Mouse (Mus musculus) kidney, embryonic 14.5 days (tissue): ENCODE data around the gene Pyy. TPM values are rescaled to one million over a fixed set of nuclear protein-coding genes. Genes with fewer than 3 reads are reported as not detected.
A peak's percentile ranks its signal among the peaks of the same experiment; 100 is the strongest.

Experiments
- ATAC-seq: fragments of 200-750 bp; cut with Nextera tagmentation; 2 replicates; pipeline ENCODE4 v1.8.0; 2017; ENCODE audit warnings: moderate number of reproducible peaks, mild to moderate bottlenecking, moderate TSS enrichment, moderate library complexity; ENCODE audit not compliant: low FRiP score, low TSS enrichment
- H3K27ac ChIP-seq: fragments of 300-500 bp; sonication (generic); 2 replicates; pipeline ENCODE4 v1.5.1; 2014; ENCODE audit warnings: low read depth, mild to moderate bottlenecking, low read length, moderate library complexity, mixed read lengths
- H3K27me3 ChIP-seq: fragments of 300-500 bp; sonication (generic); 2 replicates; pipeline ENCODE4 v1.6.1; 2014; ENCODE audit warnings: mild to moderate bottlenecking, low read length; ENCODE audit not compliant: control insufficient read depth, insufficient read depth
- H3K36me3 ChIP-seq: fragments of 300-500 bp; sonication (generic); 2 replicates; pipeline ENCODE4 v1.6.1; 2014; ENCODE audit warnings: low read length, mixed read lengths; ENCODE audit not compliant: control insufficient read depth, insufficient read depth
- H3K4me1 ChIP-seq: fragments of 300-500 bp; sonication (generic); 2 replicates; pipeline ENCODE4 v1.6.1; 2014; ENCODE audit warnings: low read length, mixed read lengths; ENCODE audit not compliant: control insufficient read depth, insufficient read depth
- H3K4me2 ChIP-seq: fragments of 300-500 bp; sonication (generic); replicated peaks from 2 replicates; pipeline ENCODE4 v1.6.1; 2014; ENCODE audit warnings: low read depth, mild to moderate bottlenecking, low read length
- H3K4me3 ChIP-seq: fragments of 300-500 bp; sonication (generic); 2 replicates; pipeline ENCODE4 v1.5.1; 2014; ENCODE audit warnings: mild to moderate bottlenecking, low read length
- H3K9ac ChIP-seq: fragments of 300-500 bp; sonication (generic); 2 replicates; pipeline ENCODE4 v1.6.1; 2014; ENCODE audit warnings: low read depth, mild to moderate bottlenecking, low read length, moderate library complexity
- H3K9me3 ChIP-seq: fragments of 300-500 bp; sonication (generic); 2 replicates; pipeline ENCODE4 v1.6.1; 2016; ENCODE audit warnings: low read length; ENCODE audit not compliant: control insufficient read depth
- WGBS: fragments of 180-500 bp; shearing (Covaris S2); extraction: QIAGEN DNeasy Blood & Tissue Kit; methylation state at CpG from one replicate; pipeline ENCODE4 v1.1.7; 2014; 5-methylcytosine and 5-hydroxymethylcytosine counted together
- polyA plus RNA-seq: library from polyadenylated mRNA; unstranded; fragments of >200 nt; fragmentation: Nextera tagmentation; extraction: Ambion mirVana; gene quantifications from 2 replicates; pipeline ENCODE4 v1.2.1, GENCODE M21; 2014

The Pyy gene
- polyA plus RNA-seq, 1 experiment from 2014 or later: not detected

- Histone ChIP-seq H3K9me3 (no peaks in the 10 kb centered on the region), H3K9ac (no peak overlapping the region), H3K27ac (no peak overlapping the region), H3K4me2 (no peak overlapping the region), H3K4me3 (no peak overlapping the region), H3K27me3 (peaks cover 36% of the 10 kb centered on the region), H3K36me3 (no peaks in the 10 kb centered on the region), H3K4me1 (peaks cover 7% of the 10 kb centered on the region; the same call in 1 of the 2 replicates)
- WGBS: 22% methylated on average over 17 of the region's 17 CpGs
- no peak for ATAC-seq
Observed at GRCm38 (mm10) chr11:102102485-102103258, 5.0 kb downstream of the Pyy start.

- no peak within 1 kb of the TSS for H3K27ac ChIP-seq
- no peaks in the 10 kb centered on the region for H3K36me3 ChIP-seq
- peaks cover 22% of the 10 kb centered on the region for H3K27me3 ChIP-seq
- H3K4me2 ChIP-seq: no peak within 1 kb of the TSS
- 81% methylated on average over 4 of the region's 4 CpGs for WGBS
- no peaks in the 10 kb centered on the region for H3K9me3 ChIP-seq
- ATAC-seq: no peak
- H3K4me1 ChIP-seq: peaks cover 13% of the 10 kb centered on the region; the same call in 1 of the 2 replicates
- 0 out of 2 replicates have a peak within 1 kb of the TSS, but pooled peaks have one; percentile 2 for H3K9ac ChIP-seq
- H3K4me3 ChIP-seq: no peak within 1 kb of the TSS
Observed at GRCm38 (mm10) chr11:102101219-102101618, 6.4 kb downstream of the Pyy start, which contains the start of gene Ppy. Ppy (minus strand) TSS chr11:102101319.

GRCm38 (mm10) chr11:102096887-102097391, 10.7 kb downstream of the Pyy start:
- peak overlapping the region; percentile 23; the same call in 1 of the 2 replicates for H3K9ac ChIP-seq
- H3K9me3 ChIP-seq: no peaks in the 10 kb centered on the region
- peak overlapping the region; percentile 43 for H3K4me2 ChIP-seq
- peaks cover 10% of the 10 kb centered on the region; the same call in 1 of the 2 replicates for H3K4me1 ChIP-seq
- ATAC-seq: peak; percentile 88
- H3K36me3 ChIP-seq: no peaks in the 10 kb centered on the region
- 3% methylated on average over 18 of the region's 18 CpGs for WGBS
- H3K27ac ChIP-seq: peak overlapping the region; percentile 14; the same call in 1 of the 2 replicates
- peak overlapping the region; percentile 11; the same call in 1 of the 2 replicates for H3K4me3 ChIP-seq
- H3K27me3 ChIP-seq: peaks cover 3% of the 10 kb centered on the region; the same call in 1 of the 2 replicates

DNA sequence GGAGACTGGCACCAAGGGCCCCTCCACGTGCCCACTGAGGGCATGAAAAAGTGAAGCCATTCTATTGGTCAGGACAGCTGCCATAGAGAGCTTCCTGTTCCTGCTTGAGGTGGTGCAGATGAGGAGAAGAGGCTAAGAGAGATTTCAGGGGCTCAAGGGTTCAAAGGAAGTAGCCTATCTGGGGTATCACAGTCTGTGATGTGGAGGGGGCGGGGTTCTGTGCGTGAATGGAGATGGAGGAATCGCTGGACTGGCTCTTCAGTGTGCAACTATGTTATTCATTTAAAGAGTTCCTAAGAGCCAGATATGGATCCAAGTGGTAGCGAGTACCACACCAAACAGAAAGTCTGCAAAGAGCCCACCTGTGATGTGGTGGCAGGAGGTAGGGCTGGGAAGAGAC, 11.2 kb downstream of the Pyy start:
- peak overlapping the region; percentile 43 for H3K4me2 ChIP-seq
- H3K27me3 ChIP-seq: peaks cover 3% of the 10 kb centered on the region; the same call in 1 of the 2 replicates
- H3K27ac ChIP-seq: peak overlapping the region; percentile 14; the same call in 1 of the 2 replicates
- peak; percentile 5; the same call in 1 of the 2 replicates for ATAC-seq
- peak overlapping the region; percentile 11; the same call in 1 of the 2 replicates for H3K4me3 ChIP-seq
- peaks cover 8% of the 10 kb centered on the region; the same call in 1 of the 2 replicates for H3K4me1 ChIP-seq
- H3K9me3 ChIP-seq: no peaks in the 10 kb centered on the region
- peak overlapping the region; percentile 23; the same call in 1 of the 2 replicates for H3K9ac ChIP-seq
- 61% methylated on average over 5 of the region's 5 CpGs for WGBS
- no peaks in the 10 kb centered on the region for H3K36me3 ChIP-seq

GRCm38 (mm10) chr11:102095676-102096075, 12.0 kb downstream of the Pyy start:
- Histone ChIP-seq H3K9ac (no peak overlapping the region), H3K27ac (no peak overlapping the region), H3K4me1 (peaks cover 8% of the 10 kb centered on the region; the same call in 1 of the 2 replicates), H3K4me2 (no peak overlapping the region), H3K27me3 (0 out of 2 replicates have a peak, but pooled peaks cover 3% of the 10 kb centered on the region), H3K9me3 (no peaks in the 10 kb centered on the region), H3K36me3 (no peaks in the 10 kb centered on the region), H3K4me3 (no peak overlapping the region)
- no peak for ATAC-seq
- 55% methylated on average over 3 of the region's 3 CpGs for WGBS

- peak overlapping the region; percentile 51; the same call in 1 of the 2 replicates for H3K9ac ChIP-seq
- H3K4me1 ChIP-seq: peaks cover 15% of the 10 kb centered on the region; the same call in 1 of the 2 replicates
- peak overlapping the region; percentile 73 for H3K4me3 ChIP-seq
- 1% methylated on average over 20 of the region's 20 CpGs for WGBS
- peak; percentile 51 for ATAC-seq
- H3K9me3 ChIP-seq: no peaks in the 10 kb centered on the region
- H3K36me3 ChIP-seq: no peaks in the 10 kb centered on the region
- no peaks in the 10 kb centered on the region for H3K27me3 ChIP-seq
- H3K4me2 ChIP-seq: peak overlapping the region; percentile 94
- peak overlapping the region; percentile 76 for H3K27ac ChIP-seq
Observed at GRCm38 (mm10) chr11:102089088-102089808, 18.4 kb downstream of the Pyy start.

DNA sequence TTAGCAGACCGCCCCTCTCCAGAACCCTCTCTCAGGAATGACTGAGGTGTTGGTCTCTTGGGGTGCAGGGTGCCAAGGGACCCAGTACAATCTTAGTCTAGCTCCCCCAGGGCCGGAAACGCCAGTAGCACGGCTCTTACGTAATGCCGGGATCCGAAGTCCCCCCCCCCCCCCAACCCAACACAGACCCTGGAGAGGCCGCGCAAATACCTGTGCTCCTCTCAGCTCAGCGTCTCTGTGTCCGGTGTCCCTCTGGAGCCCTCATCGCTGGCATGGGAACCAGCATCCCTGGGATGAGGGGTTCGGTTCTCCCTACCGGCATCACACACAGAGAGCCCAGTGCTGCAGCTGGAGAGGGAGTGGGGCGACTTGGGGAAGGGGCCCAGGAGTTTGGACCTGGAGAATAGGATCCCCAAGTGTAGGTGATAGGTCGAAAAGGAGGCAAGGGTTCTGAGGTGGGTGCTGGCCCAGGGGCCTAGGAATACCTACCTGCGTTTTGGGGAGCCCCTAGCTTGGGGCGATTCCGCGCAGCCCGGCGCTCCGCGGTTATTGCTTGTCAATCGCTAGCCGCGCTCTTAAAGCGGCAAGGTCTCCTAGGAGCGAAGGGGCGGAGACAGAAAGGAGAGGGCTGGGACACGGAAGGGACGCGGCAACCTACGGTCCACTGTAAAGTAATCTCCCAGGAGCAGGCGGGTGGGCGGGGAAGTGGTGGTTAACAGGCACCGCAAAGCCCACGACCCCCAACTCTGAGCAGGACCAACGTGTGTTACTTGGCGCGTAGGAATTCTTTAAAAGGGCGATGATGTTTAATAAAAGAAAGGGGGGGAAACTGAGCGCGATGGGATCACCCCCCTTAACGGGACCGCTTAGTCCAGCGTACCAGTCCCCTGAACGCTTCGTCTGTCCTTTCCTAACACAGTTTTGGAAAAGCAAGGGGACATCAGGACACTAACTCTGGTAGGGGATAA, 19.4 kb downstream of the Pyy start, which contains the start of gene Mpp2:
Gene Mpp2 (minus strand): TSS at position 585 of the 968 bp plus-strand sequence.
- Histone ChIP-seq H3K4me2 (peak within 1 kb of the TSS; percentile 94), H3K4me1 (peaks cover 19% of the 10 kb centered on the region; the same call in 1 of the 2 replicates)
- WGBS: under 1% methylated on average over 49 of the region's 49 CpGs

More for the DNA sequence above, 19.4 kb downstream of the Pyy start, which contains the start of gene Mpp2:
- ATAC-seq: peak; percentile 64
- no peaks in the 10 kb centered on the region for H3K9me3 ChIP-seq
- H3K27me3 ChIP-seq: no peaks in the 10 kb centered on the region
- no peaks in the 10 kb centered on the region for H3K36me3 ChIP-seq
- H3K9ac ChIP-seq: peak within 1 kb of the TSS; percentile 63
- peak within 1 kb of the TSS; percentile 73 for H3K4me3 ChIP-seq
- peak within 1 kb of the TSS; percentile 76 for H3K27ac ChIP-seq
